Mouse (Mus musculus) testis, postnatal 10 days (tissue): ENCODE measurements around the gene Dazap1.
"Not testable (repeated sequence)": the region's sequence is repeated elsewhere in the genome, so short reads cannot be mapped to it uniquely, and the experiment has no call there.

Experiments
- DNase-seq: peaks from one replicate; pipeline ENCODE4 v3.0.0; 2021; ENCODE audit warnings: low spot score

Dazap1 gene

DNA sequence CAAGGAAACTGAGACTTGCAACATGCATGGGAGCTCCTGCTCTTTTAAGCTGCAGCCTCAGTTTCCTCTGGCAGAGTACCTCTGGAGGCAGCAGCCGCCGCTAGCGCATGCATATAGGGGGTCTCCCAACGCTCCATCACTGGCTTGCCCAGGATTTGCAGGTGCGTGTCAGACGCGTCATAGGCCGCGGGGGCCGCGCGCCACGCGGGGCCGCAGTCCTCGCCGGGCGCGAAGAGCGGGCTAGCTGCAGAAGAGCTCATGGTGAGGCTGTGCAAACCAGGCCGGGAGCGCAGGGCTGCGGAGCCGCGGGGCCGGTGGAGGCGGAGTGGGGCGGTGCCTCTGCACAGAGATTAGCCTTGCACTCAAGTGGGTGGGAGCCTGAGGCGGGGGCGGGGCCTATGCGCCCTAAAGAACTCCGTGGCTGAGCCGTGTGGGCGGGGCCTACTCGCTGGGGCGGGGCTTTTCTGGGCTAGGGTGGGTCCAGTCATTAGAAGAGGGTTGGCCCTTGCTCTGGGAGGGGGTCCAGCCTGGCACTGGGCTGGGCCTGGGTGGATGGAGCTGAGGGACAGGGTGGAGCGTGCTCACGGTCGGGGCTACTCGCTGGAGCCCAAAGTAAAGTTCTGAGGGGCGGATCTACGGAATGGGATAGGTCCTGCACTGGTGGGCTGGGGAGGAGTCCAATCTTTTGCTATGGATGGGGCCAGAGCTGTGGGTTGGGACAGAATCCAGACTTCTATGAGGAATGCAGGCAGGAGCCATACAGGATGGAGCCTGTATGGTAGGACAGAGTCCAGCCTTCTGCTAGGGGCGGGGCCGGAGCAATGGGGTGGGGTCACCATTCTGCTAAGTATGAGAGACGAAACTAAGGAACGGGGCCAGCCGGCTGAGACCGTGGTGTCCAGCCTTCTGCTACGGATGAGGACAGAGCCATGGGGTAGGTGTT lies at the start of gene Dazap1, which contains the start of gene Gamt:
Dazap1 (plus strand) TSS at position 845 of the 943 bp plus-strand sequence.
Gamt (minus strand) TSS at position 371 of the 943 bp plus-strand sequence.
- DNase-seq: peak; percentile 100

DNA sequence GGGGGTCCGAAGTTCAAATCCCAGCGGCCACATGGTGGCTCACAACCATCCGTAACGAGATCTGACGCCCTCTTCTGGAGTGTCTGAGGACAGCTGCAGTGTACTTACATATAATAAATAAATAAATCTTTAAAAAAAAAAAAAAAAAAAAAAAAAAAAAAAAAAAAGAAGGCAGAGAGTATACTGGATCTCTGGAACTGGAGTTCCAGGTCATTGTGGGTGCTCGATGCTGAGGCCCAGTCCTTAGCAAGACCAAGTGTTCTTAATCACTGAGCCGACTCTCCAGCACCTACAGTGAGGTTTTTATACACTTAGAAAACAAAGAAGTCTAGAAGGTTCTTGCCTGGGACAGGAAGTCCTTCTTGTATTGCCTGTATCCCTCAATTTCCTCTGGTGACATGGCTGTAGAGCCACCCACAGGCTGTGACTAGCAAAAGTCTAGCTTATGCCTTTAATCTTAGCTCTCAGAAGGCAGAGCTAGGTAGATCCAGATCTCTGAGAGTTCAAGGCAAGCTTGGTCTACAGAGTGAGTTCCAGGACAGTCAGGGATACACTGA lies 49.7 kb upstream of the Dazap1 start:
- DNase-seq: not testable (repeated sequence)

DNA sequence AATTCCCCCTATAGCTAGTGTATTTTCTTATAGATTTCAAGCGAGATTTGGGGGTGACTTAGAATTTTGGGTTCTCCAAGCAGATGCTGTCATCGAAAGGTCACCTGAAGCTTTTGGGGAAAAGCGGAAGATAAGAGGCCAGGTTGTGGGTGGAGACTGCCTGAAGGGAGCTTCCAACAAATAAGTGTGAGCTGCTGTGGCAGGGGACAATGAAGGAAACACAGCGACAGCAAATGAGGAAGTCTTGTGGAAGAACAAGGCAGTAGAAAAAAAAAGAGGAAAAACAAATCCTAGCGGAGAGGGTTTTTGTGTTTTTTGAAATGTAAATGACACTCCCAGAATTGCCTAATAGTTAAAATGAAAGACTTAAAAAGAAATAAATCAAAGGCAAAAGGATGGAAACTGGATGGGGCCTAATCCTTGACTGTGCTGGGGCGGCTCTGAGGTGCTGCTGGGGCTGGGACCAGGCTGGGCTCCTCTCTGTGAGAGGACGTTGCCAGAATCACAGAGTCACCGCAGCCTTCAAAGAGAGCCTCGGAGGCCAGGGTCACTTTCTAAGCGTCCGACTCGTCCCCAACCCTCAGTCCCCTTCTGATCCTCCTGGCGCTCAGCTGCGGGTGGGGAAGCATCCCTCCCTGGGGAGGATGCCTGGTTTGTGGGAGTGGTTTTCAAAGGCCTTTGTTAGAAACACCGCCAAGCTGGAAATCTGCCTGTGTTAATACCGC lies 46.1 kb upstream of the Dazap1 start:
- DNase-seq: no peak

DNA sequence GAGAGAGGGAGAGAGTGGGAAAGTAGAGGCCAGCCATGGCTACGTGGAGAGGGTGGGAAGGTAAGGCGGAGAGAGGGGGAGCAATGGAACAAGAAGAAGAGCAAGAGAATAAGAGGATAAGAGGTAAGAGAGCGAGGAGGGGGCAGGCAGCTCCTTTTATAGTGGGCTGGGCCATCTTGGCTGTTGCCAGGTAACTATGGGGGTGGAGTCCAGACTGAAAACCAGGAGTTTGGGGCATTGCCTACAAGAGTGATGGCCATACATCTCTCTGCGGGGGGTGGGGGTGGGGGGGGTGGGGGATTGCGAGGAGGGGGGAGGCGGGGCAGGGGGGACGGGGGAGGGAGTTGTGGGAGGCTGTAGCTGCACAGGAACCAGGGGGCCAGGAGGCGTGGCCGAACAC lies 40.6 kb upstream of the Dazap1 start:
- DNase-seq: no peak

DNA sequence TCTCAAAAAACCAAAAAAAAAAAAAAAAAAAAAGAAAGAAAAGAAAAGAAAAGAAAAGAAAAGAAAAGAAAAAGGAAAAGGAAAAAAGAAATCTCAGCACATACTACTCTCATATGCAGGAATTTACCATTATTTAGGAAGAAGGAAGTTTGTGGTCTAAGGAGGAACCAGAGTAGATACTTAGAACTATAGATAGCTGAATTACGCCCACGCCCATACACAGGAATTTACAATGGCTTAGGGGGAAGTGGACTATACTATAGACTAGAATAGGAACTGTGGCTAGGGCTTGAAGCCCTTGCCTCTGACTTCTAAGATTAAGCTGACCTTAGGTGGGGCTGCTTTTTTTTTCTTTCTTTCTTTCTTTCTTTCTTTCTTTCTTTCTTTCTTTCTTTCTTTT lies 38.1 kb upstream of the Dazap1 start:
- not testable (repeated sequence) for DNase-seq

DNA sequence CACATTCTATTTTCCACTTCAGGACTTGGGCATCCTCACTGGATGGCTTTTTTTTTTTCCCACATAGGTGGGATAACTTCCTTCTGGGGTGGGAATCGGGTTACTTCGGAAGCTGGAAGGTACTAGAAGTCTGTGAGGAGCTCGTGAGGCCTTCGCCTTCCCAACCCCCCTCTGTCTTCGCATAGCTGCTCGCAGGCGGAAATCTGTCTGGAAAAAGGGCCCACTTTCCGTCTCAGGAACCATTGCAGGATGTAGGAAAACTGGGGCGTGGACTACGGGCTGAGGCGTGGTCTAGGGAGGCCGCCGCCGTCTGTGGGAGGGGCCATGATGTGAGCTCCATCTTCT lies 35.2 kb upstream of the Dazap1 start:
- DNase-seq: no peak

DNA sequence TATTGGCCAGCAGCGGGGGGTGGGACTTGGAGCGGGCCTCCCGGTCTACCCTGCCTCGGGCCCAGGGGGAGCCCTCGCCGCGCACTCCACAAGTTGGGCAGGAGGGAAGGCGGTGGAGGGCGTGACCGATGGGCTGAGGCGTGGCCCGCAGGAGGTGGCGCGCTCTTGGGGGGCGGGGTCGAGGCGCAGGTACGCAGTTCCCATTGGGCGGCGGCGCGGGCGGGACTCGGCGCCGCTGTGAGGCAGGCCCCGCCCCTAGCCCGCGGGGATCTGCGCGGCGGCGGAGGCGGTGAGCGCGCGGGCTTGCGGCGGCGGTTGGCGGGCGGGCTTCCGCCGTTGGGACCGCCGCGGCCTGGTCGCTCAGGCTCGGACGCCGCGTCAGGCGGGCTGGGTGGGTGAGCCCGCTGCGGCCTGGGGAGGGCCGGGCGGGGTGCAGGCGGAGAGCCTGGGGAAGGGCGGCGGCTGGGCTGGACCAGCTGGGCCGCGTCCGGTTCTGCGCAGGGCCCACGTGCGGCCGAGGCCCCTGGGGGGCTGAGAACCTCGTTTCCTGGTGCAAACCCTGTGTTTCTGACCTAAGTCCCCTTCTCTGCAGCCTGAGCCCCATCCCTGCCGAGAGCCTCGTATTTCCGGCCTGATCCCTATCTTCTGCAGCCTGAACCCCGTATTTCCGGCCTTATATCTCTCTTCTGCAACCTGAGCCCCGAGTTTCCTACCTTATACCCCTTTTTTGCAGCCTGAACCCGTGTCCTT lies 34.7 kb upstream of the Dazap1 start, which contains the start of gene Mum1:
Mum1 (plus strand) TSS at position 19 of the 750 bp plus-strand sequence.
- DNase-seq: peak; percentile 99

DNA sequence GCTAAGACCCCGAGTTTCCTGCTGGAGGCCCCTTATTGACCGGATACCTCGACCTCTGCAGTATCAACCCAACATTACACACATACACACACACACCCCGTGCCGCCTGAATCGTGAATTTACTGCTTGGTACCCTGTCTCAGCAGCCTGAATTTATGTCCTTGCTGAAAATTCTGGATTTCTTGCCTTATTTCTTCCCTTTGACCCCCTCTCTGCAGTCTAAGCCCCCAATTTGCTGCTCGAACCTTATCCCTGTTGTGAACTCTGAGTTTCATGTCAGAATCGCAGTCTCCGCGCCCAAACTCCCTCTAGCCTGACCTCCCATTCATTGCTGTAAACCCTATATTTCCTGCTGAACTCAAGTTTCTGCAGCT lies 34.1 kb upstream of the Dazap1 start:
- DNase-seq: no peak

DNA sequence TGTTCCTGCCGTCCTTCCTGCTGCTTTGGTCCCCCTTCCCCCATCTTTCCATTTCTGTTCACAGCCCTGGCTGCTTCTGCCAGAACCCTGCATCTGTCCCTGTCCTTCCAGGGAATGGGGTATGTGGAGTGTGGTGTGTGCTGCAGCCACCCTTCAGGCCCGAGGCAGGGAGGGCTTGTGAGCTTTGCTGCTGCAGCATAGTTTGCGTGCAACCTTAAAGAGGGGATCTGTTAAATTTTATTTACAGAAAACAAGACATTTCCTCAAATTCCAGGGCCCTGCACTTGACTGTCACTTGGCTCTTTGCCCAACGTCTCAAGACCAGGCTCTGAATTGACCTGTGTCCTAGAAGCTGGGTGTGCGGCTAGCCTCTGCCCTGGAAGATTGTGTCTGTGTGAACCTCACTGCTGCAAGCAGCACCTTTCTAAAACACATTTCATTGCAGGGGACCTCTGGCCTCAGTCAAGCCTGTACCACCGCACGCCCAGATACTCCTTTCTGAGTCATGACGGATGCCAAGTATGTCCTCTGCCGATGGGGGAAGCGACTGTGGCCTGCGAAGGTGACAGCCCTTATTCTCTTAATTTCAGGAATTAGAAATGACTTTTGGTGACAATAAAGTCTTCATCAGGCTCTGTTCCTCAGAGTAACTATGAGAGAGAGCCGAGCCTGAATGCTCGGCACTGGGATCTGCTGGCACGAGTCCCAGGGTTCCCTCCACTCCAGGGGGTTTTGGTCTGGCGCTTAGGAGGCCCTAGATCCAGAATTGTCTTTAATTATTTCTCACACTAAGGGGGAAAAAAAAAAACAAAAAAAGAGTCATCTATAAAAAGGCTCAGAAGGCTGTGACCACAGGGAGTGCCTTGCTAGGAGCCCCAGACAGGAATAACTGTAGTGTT lies 33.2 kb upstream of the Dazap1 start:
- no peak for DNase-seq

DNA sequence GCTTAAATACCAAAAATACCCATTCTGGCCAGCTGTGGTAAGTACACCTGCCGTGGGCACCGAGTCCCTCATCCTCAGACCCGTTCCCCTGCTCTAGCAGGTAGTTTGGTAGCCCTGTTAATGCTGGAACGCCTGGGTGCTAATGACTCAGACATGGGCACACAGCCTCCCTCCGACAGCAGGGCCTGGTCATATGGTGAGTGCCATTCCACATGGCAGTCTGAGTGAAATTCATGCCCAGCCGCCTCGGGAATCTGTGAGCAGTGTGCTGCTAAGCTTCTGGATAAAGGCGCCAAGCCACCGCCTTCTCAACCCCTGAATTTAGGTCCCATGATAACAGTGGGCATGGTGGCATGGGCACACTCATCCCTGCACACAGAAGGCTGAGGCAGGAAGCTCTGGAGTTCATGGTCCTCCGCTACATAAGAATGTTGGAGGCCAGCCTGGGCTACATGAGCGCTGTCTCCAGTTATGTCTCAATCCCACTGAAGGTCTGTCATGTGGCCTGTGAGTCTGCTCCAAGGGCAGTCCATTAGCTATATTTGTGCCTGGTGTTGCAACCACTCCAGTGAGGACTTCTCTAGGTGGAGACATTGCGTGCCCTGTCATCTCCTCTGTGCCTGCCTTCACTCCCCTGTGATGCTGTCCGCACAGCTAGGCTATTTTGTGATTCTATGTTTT lies 25.0 kb upstream of the Dazap1 start:
- no peak for DNase-seq

DNA sequence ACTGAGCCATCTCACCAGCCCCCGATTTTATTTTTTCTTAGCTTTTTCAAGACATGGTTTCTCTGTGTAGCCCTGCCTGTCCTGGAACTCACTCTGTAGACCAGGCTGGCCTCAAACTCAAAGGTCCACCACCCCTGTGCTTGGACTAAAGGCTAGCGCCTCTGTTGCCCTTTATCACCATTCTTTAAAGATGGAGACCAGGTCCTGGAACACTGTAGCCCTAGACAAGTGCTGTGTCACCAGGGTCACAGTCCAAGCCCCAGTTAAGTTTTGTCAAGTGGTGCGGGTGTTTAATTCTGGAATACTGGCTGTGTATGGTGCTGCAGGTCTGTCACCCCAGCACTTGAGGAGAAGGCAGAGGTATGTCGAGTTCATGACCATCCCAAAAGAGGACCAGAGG lies 24.3 kb upstream of the Dazap1 start:
- DNase-seq: no peak

DNA sequence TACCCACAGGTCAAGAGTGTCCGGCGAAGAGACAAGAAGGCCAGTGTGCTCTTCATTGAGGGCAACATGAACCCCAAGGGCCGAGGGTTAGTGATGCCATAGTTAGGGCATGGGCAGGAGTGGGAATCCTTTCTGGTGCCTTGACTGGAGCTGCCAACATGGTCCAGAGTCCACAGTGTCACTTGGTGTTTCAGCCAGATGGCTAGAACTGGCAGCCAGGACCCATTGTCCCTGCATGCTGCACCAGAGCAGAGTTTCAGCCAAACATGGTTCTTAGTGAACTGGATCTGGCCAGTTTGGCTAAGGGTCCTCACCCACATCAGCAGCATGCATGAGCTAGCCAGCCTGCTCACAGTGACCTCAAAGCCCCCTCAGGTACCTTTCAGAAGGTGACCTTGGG lies 23.0 kb upstream of the Dazap1 start:
- DNase-seq: no peak

DNA sequence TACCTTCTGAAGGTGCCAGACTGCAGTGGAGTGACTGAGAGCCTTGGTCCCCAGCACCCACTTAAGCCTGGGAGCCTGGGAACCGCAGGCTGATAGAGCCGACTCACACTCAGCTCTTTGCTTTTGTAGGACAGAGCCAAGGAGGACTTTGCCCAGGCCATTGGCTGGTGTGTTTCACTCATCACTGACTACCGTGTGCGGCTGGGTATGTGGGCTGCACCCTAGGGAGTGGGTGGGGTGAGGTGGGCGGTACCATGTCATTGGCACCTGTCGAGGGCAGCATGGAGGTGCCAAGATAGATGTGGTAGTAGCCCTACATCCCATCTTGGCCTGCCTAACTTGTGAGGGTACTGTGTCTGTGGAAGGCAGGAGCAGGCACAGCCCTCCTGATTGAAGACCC lies 21.5 kb upstream of the Dazap1 start:
- no peak for DNase-seq

DNA sequence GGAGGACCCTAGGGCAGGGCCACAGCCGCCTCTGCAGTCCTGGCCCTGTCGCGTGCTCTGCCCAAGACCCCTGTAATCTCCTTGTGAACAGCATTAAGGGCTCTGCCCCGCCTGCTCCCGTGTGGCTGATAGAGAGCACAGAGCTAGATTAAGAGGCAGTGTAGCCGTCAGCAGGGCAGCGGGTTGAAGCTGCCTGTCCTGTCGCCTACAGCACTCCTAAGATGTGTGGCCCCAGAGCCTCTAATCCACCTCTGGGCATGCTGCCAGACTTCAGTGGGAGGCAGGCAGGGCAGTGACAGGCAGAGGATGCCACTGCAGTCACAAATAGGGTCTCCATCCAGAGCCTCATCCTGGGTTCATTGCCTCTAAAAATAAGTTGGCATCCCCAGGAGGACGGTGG lies 19.2 kb upstream of the Dazap1 start:
- no peak for DNase-seq

DNA sequence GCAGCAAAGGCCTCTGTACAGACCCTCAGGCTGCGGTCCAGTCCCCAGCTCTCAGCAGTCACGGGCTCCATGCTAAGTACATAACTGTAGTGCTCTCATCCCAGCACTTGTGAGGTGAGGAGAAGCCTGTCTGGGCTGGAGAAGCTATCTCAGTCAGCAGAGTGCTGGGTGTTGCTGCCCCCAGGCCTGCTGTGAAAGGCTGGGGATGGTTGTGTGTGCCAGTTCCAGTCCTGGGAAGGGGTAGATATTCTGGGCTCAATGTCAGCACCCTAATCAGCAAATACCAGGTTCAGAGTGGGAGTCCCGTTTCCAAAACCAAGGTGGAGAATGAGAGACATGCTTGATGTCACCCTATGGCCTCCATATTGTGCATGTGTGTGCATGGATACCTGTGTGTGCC lies 18.7 kb upstream of the Dazap1 start:
- no peak for DNase-seq

DNA sequence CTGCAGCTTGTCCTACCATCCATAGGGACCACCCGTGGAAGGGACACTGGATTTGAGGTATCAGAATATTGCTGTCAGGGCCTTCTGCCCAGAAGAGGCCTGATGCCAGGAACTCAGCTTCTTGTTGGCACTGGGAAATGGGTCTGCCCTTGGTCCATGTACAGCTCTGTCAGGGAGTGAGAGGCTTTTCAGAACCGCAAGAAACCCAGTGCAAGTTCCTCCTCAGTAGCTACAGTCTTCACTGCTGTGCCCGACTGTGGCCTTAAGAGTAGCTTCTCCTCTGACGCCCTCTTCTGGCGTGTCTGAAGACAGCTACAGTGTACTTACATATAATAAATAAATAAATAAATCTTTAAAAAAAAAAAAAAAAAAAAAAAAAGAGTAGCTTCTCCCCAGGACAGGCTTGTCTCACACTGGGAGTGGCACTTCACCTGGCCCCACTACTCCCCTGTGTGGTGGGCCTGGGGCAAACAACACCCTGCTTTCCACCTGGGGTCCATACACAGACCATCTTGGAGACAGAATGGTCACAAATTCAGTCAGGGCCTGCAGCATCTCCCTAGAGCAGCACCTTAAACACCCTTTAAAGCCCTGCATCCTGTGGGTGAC lies 16.4 kb upstream of the Dazap1 start:
- no peak for DNase-seq

DNA sequence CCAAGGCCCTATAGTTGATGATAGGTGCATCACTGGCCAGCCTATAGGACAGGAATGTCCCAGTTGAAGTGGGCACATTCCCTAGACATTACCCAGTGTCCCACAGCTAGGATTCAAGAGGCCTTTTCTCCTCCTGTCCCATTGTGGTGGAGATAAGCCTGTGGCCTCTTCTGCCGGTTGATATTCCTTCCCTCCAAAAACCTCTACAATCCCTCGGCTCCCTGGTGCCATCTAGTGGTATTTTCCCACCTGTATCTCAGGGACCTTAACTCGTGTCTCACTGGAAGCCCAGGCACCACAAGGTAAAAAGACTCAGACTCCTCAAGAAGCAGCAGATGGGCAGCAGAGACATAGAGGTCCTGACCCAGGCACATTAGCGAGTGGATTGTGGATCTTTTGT lies 15.7 kb upstream of the Dazap1 start:
- peak; percentile 87 for DNase-seq

DNA sequence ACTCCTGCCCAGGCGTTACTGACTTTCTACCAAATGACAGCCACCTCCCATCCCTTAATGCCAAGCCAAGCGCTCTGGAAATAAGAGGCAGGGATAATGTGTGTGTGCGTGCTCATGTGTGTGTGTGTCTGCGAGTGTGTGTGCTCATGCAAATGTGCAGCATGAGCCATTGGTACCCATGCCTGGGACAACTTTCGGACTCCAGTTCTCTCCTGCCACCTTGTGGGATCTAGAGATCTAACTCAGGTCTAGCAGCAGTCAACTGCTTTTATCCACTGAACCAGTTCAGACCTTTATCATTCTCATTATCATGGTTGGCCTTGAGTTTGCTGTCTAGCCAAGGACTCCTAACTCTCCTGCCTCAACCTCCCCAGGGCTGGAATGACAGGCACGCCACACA lies 13.4 kb upstream of the Dazap1 start:
- DNase-seq: no peak

DNA sequence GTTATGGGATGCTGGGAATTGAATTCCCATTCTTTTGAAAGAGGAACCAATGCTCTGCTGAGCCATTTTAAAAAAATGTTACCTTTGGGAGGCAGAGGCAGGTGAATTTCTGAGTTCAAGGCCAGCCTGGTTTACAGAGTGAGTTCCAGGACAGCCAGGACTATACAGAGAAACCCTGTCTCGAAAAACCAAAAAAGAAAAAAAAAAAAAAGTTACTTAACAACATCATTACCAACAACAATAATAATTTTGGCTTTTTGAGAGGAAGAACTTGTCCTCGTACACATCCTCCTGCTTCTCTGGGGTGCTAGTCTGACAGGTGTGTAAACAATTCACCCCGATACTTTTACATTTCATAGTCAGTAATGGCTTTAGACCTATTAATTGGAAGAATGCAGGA lies 12.8 kb upstream of the Dazap1 start:
- DNase-seq: not testable (repeated sequence)

DNA sequence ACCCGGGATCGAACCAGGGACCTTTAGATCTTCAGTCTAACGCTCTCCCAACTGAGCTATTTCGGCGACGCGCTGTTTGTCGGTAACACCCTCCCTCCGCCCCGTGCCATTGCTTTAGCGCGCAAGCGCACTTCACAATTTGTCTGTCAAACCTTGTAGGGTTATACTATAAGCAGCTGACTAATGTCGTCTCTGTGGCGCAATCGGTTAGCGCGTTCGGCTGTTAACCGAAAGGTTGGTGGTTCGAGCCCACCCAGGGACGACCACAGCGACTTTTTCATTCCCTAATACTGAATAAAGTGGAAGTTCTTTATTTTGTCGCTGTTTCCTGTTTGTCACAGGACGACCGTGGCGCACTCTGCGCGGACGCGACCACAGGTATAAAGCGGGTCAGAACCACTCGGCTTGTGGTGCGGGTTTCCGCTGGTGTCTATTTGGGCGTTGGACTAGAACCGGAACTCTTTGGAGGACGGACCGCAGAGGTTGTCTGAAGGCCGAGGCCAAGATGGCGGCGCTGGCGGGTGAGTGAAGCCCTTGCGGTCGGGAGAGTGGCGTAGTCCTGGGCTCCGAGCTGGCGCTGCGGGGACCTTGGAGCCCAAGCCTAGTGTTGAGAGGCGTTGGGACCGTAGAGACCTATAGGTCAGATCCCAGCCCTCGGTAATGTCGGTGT lies 12.2 kb upstream of the Dazap1 start, which contains the start of gene Ndufs7:
Ndufs7 (plus strand) TSS at position 151 of the 670 bp plus-strand sequence.
- peak; percentile 93 for DNase-seq
